Mouse (Mus musculus) liver, adult (tissue): ENCODE measurements at regions not wholly inside any gene's neighbourhood (a gene's known extent, or its start where the extent isn't known, plus 50 kb on each side); places are given as distances from the start of the nearest gene placed in this dataset.

Source experiments
- GATA4 ChIP-seq: IDR thresholded peaks from 2 replicates; pipeline ENCODE4 v1.6.1; 2014; ENCODE audit warnings: mild to moderate bottlenecking, low read length; ENCODE audit not compliant: insufficient replicate concordance

DNA sequence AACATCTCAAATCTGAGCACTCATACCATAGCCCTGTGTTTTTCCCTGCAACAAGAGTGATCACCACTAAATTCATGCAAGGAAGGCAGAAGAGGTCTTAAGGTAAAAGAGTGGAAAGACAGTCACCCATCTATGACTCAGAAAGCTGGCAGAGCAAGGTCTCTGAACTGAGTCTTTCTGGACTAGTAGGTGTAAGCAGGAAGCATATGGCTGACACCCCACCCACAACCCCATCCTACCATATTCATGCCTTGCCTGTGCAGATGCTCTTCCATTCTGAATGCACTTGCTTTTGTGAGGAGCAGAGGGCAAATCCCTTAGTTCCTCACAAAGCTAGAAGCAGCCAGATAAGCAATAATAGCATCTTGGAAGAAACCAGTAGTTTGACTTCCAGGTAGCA, 178.8 kb upstream of the Ghitm start:
- TF ChIP-seq GATA4 = no peak

GRCm38 (mm10) chr14:37312887-37313286, 177.8 kb upstream of the Ghitm start:
- no peak for TF ChIP-seq GATA4

DNA sequence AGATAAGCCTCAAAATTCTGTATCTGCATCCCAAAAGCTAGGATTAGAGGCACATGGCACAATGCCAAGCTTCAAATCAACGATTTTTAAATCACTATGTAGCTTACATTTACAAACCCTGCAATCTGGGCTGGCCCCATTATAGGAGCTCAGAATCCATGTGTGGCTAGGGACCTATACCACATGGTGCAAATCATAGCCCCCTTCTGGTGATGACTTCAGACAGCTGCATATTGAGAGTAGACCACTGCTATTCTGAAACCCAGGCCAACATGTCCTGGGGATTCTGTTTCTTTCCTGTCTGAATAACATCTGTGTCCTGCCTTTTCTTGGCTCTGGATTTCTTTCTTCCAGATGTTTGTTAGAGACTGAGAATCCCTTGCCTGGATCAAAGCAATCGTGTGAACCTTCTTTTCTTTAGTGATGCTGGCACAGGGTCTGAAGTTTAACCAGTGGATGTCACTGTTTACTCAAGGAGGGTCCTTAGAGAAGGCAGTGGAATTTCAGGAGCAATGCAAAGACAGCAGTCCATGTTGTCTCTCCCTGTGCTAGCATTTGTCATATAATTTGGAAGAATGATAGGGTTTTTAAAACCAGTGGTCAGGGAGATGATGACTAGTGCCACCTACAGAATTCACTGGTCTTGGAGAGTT, 171.7 kb upstream of the Ghitm start:
- no peak for TF ChIP-seq GATA4

GRCm38 (mm10) chr14:37298631-37299030, 163.6 kb upstream of the Ghitm start:
- peak; percentile 55; the same call in 1 of the 2 replicates for TF ChIP-seq GATA4

- no peak for TF ChIP-seq GATA4
Measured at GRCm38 (mm10) chr14:37296531-37296930, 161.5 kb upstream of the Ghitm start.

DNA sequence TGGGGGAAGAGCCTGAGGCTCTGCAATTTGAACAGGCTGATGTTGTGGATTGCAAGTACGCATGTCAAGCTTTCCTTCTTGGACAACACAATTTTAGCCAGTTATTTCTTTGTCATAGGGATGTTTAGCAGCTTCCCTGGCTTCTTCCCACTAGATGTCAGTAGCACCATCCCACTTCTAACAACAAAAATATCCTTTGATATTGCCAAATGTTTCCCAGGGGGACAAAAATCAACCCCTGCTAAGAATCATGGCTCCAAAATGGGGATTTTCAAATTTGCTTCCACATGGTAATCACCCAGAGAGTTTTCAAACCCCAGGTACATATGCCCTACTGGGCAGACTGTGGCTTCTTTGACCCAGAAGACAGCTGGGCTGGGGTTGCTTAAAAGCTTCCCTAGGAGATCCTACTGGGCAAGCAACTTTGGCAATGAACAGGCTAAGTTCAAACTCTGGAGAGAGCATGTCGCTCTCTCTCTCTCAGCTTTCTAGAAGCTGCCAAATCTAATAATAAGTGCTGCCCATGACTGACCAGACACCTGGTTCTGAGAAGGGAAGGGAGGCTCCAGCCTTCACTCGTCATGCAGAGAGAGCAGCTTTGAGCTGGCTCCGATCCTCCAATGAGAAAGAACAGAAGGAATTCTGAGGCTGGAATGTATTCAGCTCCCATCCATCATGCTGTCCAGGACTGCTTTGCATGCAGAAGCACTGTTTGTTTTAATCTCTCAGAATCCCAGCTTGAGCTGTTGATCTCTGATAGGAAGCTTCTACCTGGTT, 157.2 kb upstream of the Ghitm start:
- no peak for TF ChIP-seq GATA4

DNA sequence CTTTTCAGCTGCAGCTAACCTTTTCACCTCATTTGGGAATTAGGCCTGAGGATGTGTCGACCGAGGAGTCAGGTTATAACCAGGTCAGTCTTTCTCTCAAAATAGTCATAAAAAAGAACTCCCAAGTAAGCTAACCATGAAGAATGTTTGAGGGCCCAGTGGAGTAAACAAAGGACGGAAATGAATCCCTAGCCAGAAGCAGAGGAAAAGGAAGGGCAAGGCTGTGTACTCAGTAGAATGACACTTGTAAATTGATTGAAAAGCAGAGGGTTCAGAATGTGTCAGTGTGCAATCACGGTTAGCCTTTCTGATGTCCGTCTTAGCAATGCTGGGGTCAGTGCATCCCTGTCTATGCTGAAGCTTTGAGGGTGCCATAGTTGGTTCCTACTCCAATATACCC, 149.3 kb upstream of the Ghitm start:
- TF ChIP-seq GATA4 = peak; percentile 31; the same call in 1 of the 2 replicates

DNA sequence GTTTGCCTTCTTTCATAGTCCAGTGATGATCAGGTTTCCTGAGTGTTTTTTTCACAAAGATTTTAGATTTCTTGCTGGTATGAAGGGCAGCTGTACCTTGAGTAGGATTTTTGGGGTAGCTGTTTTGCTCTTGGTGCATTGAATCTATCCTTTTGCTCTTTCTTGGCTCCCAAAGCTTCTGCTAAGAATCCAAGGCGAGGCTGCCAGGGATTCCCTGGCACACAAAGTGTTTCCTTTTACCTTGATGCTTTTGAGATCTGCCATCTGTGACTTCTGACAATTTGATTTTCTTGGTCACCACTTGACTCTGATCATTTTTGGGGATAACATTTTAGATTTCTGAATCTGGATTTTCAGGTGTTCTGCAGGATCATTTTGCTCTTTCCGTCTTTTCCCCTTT, 144.3 kb upstream of the Ghitm start:
- TF ChIP-seq GATA4 = no peak

DNA sequence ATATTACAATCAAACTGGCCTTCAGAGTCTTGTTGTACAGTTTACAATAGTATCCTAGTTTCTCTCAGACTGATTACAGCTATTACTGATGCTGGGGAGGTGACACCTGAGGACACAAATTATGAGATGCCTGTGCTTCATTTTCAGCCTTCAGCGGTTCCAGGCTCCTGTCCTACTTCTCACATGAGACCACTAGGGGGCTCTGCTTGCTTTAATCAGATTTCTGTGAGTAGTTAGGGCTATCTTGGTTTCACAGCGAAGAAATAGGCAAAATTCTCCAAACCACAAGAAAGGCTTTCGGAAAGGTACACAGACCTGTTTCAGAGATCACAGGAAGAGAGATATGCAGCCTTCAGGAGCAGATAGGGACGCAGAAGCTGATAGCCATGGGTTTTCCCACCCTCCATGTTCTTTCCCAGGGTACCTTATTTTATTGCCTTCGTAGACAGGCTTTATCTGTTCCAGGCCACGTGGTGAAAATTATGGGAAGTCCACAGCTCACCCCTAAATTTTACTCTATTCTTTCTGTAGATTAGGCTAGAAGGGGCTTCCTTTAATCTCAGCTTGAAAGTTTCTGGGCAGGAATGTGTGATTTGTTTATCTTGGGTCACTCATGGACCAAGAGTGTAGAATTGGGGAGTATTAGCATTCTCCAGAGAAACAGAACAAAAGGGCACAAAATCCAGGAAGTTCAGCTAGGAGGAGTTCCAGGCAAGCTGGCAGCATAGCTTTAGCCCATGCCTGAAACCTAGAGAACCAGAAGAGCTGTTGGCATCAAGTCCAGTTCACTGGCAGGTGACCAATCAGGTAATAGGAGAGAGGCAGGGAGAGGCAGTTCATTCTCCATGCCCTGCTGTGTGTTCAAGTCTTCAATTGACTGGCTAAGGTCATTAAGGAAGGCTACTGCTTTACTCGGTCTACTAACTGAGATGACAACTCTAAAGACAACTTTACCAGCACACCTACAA, 141.9 kb upstream of the Ghitm start:
- TF ChIP-seq GATA4 = peak; percentile 7; the same call in 1 of the 2 replicates

GRCm38 (mm10) chr14:37272063-37272462, 137.0 kb upstream of the Ghitm start:
- no peak for TF ChIP-seq GATA4

DNA sequence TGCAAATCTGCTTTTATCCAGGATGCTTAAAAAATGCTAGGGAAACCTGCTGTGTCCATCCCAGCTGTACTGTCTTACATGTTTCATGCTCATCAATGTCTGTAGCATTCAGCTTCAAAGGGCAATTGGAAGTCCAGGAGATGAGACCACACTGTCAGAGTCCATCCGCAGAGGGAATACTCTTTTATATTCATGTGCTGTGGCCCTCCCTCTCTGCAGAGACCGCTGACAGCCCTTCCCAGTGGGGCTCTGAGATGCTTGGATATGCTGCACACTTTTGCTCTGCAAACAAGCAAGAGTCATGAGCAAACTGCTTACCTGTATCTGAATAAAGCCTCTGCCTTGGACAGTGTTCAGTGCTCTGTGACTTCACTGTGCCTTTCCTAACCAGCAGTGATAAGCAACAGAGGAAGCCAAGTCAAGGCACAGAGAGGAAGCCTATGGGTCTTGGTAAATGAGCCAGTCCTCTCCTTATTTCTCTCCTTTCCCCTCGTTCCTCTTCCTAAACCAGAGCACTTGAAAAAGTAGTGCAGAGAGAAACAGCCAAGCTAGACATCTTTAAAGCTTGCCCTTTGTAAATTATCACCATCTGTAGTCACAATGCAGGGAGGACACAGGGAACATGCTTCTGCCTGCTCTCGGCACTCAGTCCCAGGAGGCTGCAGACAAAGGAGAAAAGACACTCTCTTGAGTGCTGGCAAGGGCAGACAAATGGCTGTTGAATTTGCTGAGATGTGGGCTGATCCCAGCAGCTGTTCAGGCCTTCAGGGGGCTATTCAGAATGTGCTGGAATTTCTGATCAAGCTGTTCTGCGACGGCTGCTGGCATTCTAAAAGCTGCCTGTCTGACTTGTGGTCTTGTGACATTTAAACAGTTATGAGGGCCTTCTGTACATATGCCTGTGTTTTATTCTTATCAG, 136.2 kb upstream of the Ghitm start:
- TF ChIP-seq GATA4 = no peak

DNA sequence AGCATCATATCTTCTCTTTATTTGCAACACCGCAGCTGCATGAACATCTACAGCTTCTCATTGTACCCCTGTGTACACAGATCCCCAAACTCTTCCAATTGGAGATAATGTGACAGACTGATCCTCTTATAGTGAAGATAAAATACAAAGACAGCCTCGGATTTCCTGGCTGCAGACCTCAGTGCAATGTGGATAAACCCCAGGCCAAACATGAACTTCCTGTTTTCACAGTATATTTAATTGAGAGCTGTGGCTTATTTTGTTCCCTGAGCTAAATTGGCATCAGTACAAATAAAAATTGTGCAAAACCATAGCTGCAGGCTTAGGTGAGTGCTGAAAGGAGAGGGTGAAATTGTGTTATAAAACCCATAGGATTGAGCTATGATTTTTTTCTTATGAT, 134.8 kb upstream of the Ghitm start:
- TF ChIP-seq GATA4 = peak; percentile 48; the same call in 1 of the 2 replicates

- peak; percentile 32; the same call in 1 of the 2 replicates for TF ChIP-seq GATA4
Measured at GRCm38 (mm10) chr14:37238632-37239032, 103.6 kb upstream of the Ghitm start.

GRCm38 (mm10) chr14:37237191-37237590, 102.1 kb upstream of the Ghitm start:
- no peak for TF ChIP-seq GATA4
